Mouse (Mus musculus): ENCODE measurements around the gene Mrpl45.

GRCm38 (mm10) chr11:97307294-97308069 is 8.0 kb upstream of the Mrpl45 start:
- no peak for TF ChIP-seq POLR2A (IDR thresholded peaks at IDR 0.05; ENCODE audit: borderline replicate concordance, extremely low read depth, insufficient read depth, insufficient read length, poor library complexity, severe bottlenecking)
- TF ChIP-seq CTCF (IDR thresholded peaks at IDR 0.05; ENCODE audit: borderline replicate concordance, extremely low read depth, insufficient read depth, insufficient read length) = no peak

All from brain, embryonic 14.5 days (tissue).